Mouse (Mus musculus) limb, embryonic 10.5 days (tissue): ENCODE measurements around the gene Pam16. TPM values are rescaled to one million over a fixed set of nuclear protein-coding genes. Genes with fewer than 3 reads are reported as not detected.
A peak's percentile ranks its signal among the peaks of the same experiment; 100 is the strongest.

Experiments used
- DNase-seq: peaks from one replicate; pipeline ENCODE4 v3.0.0-alpha.2; 2017; ENCODE audit warnings: low spot score
- H3K27ac ChIP-seq: fragments of 300-500 bp; sonication (generic); 2 replicates; pipeline ENCODE4 v1.5.1; 2016; ENCODE audit warnings: mild to moderate bottlenecking
- H3K27me3 ChIP-seq: fragments of 300-500 bp; sonication (generic); 2 replicates; pipeline ENCODE4 v1.6.1; 2016; ENCODE audit warnings: low read depth, mild to moderate bottlenecking; ENCODE audit not compliant: poor library complexity, severe bottlenecking
- H3K36me3 ChIP-seq: fragments of 300-500 bp; sonication (generic); 2 replicates; pipeline ENCODE4 v1.6.1; 2016; ENCODE audit warnings: mild to moderate bottlenecking, moderate library complexity
- H3K4me1 ChIP-seq: fragments of 300-500 bp; sonication (generic); 2 replicates; pipeline ENCODE4 v1.6.1; 2016
- H3K4me3 ChIP-seq: fragments of 300-500 bp; sonication (generic); 2 replicates; pipeline ENCODE4 v1.5.1; 2016; ENCODE audit warnings: mild to moderate bottlenecking, moderate library complexity
- H3K9me3 ChIP-seq: fragments of 300-500 bp; sonication (generic); replicated peaks from 2 replicates; pipeline ENCODE4 v1.6.1; 2016; ENCODE audit warnings: mild to moderate bottlenecking
- WGBS: fragments of 180-500 bp; shearing (Covaris S2); methylation state at CpG from one replicate; pipeline ENCODE4 v1.1.7; 2016; 5-methylcytosine and 5-hydroxymethylcytosine counted together
- polyA plus RNA-seq: library from polyadenylated mRNA; unstranded; fragments of >200 nt; fragmentation: Nextera tagmentation; extraction: Ambion mirVana; gene quantifications from 2 replicates; pipeline ENCODE4 v1.2.1, GENCODE M21; 2016

Pam16 gene
- polyA plus RNA-seq, 1 experiment from 2014 or later: 108 TPM

DNA sequence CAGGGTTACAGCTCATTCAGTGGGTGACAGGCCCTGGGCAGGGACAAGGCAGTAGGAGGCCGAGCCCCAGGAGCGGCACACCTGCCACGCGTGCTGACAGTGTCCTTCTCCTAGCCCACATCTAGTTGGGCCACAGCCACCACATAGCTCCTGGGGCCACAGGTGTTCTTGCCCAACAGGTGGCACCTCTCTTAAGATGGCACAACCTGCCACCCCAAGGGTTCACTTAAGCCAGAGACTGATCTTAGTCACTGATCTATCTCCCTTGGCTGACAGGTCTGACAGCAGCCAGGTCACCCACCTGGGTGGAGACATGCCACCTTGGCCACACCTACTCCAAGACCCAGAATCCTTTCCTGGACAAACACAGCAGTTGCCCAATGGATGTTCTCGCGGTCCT lies 18.1 kb upstream of the Pam16 start:
- Histone ChIP-seq H3K36me3 (peaks cover 65% of the 10 kb centered on the region), H3K9me3 (no peaks in the 10 kb centered on the region), H3K4me1 (peaks cover 86% of the 10 kb centered on the region), H3K27me3 (no peaks in the 10 kb centered on the region), H3K27ac (peak overlapping the region; percentile 87), H3K4me3 (peak overlapping the region; percentile 74)
- WGBS: 82% methylated on average over 6 of the region's 6 CpGs
- no peak for DNase-seq

DNA sequence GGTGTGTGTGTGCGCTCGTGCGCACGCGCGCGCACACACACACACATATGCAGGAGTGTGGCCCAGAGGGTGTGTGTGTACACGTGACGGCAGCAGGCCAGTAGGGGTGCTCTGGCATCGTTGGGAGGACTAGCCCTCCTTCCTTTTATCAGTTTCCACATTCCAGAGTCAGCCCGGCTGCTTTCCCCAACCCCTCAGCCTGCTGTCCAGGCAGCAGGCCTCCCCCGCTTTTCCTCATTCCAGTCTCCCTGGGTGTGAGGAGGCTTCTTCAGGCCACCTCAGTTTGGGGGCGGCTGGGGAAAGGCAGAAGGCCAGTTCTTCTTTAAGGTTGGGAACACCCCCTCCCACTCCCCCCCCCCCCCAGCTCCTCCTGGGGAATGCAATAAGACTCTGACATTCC lies 17.4 kb upstream of the Pam16 start:
- Histone ChIP-seq H3K36me3 (peaks cover 63% of the 10 kb centered on the region), H3K27me3 (no peaks in the 10 kb centered on the region), H3K27ac (peak overlapping the region; percentile 87), H3K4me1 (peaks cover 81% of the 10 kb centered on the region), H3K4me3 (peak overlapping the region; percentile 74), H3K9me3 (no peaks in the 10 kb centered on the region)
- 36% methylated on average over 13 of the region's 13 CpGs for WGBS
- no peak for DNase-seq

DNA sequence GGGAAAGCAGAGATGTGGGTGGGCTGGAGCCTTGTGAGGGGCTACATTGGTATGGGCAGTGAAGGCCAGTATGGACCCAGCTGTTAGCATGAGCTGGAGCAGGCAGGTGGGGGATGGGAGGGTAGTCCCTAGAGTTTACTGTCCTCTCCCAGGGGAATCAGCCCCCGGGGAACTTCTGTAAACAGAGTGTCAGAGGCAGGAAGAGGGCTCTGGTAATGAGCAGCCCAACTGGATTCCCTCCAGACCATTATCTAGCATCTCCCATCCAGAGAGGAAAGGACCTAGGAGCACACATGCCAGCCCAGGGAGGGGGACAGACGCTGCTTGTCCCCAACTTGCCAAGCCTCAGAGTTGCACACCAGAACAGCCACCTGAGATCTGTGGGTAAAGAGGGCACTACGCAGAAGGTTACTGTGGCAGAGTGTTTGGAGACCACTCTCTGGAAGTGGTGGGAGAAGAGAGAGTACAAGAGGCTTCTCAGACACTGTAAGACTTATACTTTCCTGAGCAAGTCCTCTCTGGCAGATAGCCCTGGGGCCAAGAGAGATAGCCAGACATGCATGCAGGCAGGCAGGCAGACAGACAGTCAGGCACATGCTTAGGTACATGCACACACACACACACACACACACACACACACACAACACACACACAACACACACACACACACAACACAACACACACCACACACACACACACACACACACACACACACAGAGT lies 16.5 kb upstream of the Pam16 start:
- peak overlapping the region; percentile 87 for H3K27ac ChIP-seq
- no peaks in the 10 kb centered on the region for H3K9me3 ChIP-seq
- DNase-seq: no peak
- peaks cover 54% of the 10 kb centered on the region for H3K36me3 ChIP-seq
- H3K27me3 ChIP-seq: no peaks in the 10 kb centered on the region
- peak overlapping the region; percentile 74 for H3K4me3 ChIP-seq
- WGBS: 29% methylated on average over 3 of the region's 3 CpGs
- H3K4me1 ChIP-seq: peaks cover 74% of the 10 kb centered on the region

DNA sequence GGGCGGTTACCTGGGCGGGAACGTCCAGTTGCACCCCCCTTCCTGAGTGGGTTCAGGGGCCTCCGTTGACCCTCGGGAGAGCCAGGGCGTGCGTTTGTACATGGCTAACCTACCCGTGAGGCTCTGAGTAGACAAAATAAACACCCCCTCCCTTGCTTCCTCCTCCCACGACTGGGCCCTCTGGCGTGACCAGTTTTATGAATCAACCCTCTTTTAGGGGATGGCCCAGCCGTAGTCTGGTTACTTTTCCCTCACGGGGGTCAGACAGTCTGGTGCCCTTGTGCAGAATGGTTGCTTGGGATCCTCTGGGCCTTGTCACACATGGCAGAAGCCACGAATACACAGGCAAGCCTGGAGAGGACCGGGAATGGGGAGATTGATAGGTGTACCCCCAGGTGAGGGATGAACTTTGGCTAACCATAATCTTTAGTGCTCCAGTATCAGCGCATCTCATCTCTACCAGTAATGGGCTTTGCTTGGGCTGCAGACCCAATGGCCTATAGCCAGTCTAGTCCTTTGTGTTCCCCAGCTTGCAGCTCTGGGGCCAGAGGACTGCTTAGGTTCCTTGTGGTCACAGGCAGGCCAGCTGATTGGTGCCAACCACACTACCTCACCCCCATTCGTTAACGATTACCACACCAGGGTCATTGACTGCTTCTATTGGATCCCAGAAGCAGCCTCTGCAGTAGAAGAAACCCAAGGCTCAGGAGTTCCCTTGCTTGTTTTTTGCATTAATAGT lies 15.6 kb upstream of the Pam16 start:
- Histone ChIP-seq H3K4me3 (peak overlapping the region; percentile 74), H3K27ac (peak overlapping the region; percentile 87), H3K36me3 (peaks cover 45% of the 10 kb centered on the region), H3K27me3 (no peaks in the 10 kb centered on the region), H3K4me1 (peaks cover 74% of the 10 kb centered on the region), H3K9me3 (no peaks in the 10 kb centered on the region)
- DNase-seq: peak; percentile 54
- 7% methylated on average over 17 of the region's 17 CpGs for WGBS

DNA sequence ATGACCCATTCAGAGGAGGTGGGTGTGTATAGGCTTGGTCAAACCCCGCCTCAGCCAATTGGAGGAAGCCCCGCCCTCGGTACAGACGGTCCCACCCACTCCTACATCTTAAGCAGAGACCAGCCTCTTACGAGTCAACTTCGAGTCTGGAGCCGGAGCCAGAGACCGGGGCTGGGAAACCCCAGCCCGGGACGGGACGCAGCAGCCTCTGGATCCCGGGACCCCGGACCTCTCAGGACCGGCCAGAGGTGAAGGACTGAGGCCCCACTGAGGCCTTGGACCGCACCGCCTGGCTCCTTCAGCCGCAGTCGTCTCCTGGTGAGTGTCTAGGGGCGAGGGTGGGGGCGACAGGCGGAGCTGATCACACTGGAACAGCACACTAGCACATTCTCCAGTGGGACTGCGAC lies 15.0 kb upstream of the Pam16 start, which contains the start of the genes Vasn and Dnaja3:
Gene Vasn (plus strand): TSS at position 111 of the 407 bp plus-strand sequence.
Gene Dnaja3 (plus strand): TSS at position 159 of the 407 bp plus-strand sequence.
- H3K27ac ChIP-seq: peak within 1 kb of the TSS; percentile 87
- no peaks in the 10 kb centered on the region for H3K27me3 ChIP-seq
- H3K4me3 ChIP-seq: peak within 1 kb of the TSS; percentile 74
- no peaks in the 10 kb centered on the region for H3K9me3 ChIP-seq
- WGBS: under 1% methylated on average over 22 of the region's 22 CpGs
- DNase-seq: peak; percentile 85
- peaks cover 40% of the 10 kb centered on the region for H3K36me3 ChIP-seq
- peaks cover 74% of the 10 kb centered on the region for H3K4me1 ChIP-seq

DNA sequence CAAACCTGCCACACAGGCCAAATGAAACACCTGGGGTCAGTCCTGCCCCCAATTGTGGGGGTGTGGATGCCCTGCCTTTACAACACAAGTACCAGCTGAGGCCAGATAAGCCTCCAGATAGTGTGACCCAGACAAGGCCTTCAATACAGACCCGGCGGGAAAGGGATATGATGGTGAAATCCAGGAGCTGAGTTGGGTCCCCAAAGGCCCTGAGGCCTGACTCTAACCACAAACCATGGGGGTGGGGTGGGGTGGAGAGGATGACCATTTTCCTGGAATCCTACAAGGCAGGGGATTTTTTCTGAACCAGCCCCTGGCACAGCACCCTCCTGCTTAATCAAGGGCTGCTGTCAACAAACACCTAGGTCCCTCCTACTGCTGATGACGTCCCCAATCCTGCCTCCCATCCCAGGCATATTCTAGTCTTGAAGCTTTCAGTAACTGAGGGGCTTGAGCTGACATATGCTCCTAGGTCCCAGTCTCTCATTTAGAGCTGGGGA lies 14.2 kb upstream of the Pam16 start:
- H3K27ac ChIP-seq: no peak overlapping the region
- H3K4me3 ChIP-seq: no peak overlapping the region
- H3K9me3 ChIP-seq: no peaks in the 10 kb centered on the region
- DNase-seq: no peak
- 85% methylated on average over 3 of the region's 3 CpGs for WGBS
- peaks cover 37% of the 10 kb centered on the region for H3K36me3 ChIP-seq
- H3K4me1 ChIP-seq: peaks cover 71% of the 10 kb centered on the region
- no peaks in the 10 kb centered on the region for H3K27me3 ChIP-seq

DNA sequence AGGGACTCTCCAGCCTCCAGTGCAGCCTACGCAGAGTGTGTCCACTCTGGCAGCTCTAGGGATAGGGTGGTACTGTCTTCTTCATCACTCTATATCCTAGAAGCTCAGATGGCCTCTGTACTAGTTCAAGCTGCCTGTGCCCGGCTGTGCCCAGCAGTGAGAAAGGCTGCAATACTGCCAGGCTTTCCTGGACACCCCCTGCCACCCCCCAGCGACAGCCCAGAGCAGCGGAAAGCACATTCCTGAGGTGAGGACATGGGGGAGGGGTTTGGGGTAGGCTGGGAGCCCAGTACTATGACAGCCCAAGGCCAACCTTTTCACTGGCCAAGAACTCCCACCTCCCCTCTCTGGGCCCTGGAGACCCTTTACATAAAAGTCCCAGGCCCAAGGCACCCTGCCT lies 11.0 kb upstream of the Pam16 start:
- H3K27ac ChIP-seq: peak overlapping the region; percentile 53; the same call in 1 of the 2 replicates
- no peak for DNase-seq
- no peak overlapping the region for H3K4me3 ChIP-seq
- no peaks in the 10 kb centered on the region for H3K9me3 ChIP-seq
- H3K27me3 ChIP-seq: no peaks in the 10 kb centered on the region
- H3K4me1 ChIP-seq: peaks cover 47% of the 10 kb centered on the region
- peaks cover 23% of the 10 kb centered on the region for H3K36me3 ChIP-seq
- 77% methylated on average over 4 of the region's 4 CpGs for WGBS

DNA sequence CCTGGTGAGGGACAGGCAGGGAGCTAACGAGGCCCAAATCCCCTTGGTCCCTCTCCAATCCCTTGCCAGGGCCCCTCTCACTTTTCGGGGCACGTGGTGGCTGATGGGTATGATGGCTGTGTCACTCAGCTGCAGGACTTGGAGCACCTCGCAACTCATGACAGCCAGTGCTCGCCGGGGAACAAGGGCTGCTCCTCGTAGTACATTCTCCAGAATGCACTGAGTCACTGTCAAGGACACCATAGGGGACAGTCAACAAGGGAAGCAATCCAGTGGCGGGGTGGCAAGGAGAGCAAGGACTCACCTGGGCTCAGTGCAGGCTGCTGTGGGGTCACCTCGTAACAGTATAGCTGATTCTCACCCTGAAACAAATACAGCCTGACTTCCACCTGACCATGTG lies 9.9 kb upstream of the Pam16 start:
- H3K4me3 ChIP-seq: no peak overlapping the region
- H3K27ac ChIP-seq: peak overlapping the region; percentile 63
- 87% methylated on average over 9 of the region's 9 CpGs for WGBS
- no peak for DNase-seq
- H3K36me3 ChIP-seq: peaks cover 25% of the 10 kb centered on the region
- H3K9me3 ChIP-seq: no peaks in the 10 kb centered on the region
- no peaks in the 10 kb centered on the region for H3K27me3 ChIP-seq
- peaks cover 48% of the 10 kb centered on the region for H3K4me1 ChIP-seq

DNA sequence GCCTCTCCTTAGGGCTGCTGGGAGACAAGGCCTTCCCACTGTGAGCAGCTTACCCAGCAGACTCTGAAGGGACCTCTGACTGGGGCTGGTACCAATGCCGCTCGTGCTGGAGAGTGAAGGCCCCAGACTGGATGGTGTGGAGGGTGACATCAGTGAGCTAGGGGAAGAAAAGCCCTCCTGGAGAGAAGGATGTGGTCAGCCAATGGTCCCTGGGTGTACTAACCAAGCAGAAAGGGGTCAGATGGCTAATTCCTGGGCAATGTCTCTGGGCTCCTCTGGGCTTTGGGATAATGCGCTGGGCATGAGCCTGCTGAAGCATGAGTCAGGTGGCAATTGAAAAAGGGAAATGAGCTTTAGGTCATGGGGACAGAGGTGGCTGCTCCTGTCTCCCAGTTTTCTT lies 8.9 kb upstream of the Pam16 start:
- H3K4me3 ChIP-seq: no peak overlapping the region
- no peak for DNase-seq
- no peaks in the 10 kb centered on the region for H3K27me3 ChIP-seq
- no peaks in the 10 kb centered on the region for H3K9me3 ChIP-seq
- H3K36me3 ChIP-seq: peaks cover 28% of the 10 kb centered on the region
- H3K27ac ChIP-seq: peak overlapping the region; percentile 58; the same call in 1 of the 2 replicates
- peaks cover 39% of the 10 kb centered on the region for H3K4me1 ChIP-seq
- 97% methylated on average over 3 of the region's 3 CpGs for WGBS

DNA sequence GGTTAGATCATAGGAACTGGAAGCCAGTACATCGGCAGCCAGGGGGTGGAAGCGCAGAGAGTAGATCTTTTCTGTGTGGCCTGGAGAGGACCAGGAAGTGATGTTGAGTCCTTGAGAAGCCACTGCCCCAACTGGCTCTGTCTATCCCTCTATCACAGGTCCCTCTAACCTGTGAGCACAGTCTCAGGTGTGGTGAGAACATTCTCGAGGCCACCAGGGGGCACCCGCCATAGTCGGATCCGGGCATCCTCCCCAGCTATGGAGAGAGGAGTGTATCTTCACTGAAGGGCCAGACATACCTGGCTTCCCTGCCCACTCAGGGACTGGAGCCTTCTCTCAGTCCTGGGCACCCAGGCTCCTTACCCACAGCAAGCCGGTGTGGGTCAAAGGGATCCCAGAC lies 7.3 kb upstream of the Pam16 start:
- WGBS: 38% methylated on average over 7 of the region's 7 CpGs
- peaks cover 35% of the 10 kb centered on the region for H3K36me3 ChIP-seq
- DNase-seq: peak; percentile 77
- peak overlapping the region; percentile 66 for H3K27ac ChIP-seq
- H3K4me1 ChIP-seq: peaks cover 37% of the 10 kb centered on the region
- no peaks in the 10 kb centered on the region for H3K9me3 ChIP-seq
- no peaks in the 10 kb centered on the region for H3K27me3 ChIP-seq
- H3K4me3 ChIP-seq: no peak overlapping the region

DNA sequence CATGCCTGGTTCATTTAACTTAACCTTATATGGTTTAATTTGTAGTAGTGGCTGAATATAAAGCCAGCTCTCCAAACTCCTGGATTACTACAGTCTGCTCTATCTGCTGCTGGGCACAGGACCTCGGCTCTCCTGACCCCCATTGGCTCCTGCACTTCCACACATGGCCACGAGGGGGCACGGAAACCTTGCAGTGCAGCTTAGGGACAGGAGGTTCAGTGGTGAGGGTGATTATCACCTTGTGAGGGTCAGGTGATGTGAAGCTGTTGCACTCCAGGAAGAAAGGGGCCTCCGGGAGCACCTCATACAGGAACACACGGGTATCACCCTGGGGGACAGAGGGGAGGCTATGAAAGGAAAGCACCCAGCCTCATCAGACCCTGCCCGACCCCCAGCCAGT lies 5.2 kb upstream of the Pam16 start:
- DNase-seq: peak; percentile 92
- H3K27ac ChIP-seq: peak overlapping the region; percentile 70
- WGBS: 20% methylated on average over 6 of the region's 6 CpGs
- H3K27me3 ChIP-seq: no peaks in the 10 kb centered on the region
- no peak overlapping the region for H3K4me3 ChIP-seq
- H3K4me1 ChIP-seq: peaks cover 27% of the 10 kb centered on the region
- no peaks in the 10 kb centered on the region for H3K9me3 ChIP-seq
- peaks cover 35% of the 10 kb centered on the region for H3K36me3 ChIP-seq

DNA sequence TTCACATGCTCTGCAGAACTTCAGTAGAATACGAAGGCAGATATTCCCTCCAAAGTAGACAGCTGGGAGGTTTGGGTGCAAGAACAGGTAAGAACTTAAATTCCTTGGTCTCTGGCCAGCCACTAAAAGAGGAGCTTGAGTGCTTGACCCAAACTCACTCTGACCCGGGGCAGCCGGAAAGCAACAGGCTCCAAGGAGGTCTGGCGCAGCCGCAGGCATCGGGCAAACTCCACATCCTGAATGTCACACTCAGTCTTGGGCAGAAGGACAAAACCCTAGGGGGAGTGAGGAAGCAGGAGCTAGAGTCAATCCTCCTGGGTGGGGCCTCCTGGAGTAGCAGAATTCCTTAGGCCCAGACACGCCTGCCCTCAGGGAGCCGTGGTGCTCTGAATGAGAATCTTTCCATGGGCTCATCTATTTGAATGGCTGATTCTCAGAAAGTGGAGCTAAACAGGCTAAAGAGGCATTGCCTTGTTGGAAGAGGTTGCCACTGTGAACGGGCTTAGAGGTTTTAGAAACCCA lies 4.2 kb upstream of the Pam16 start:
- whole genome bisulfite sequencing: 95% methylated on average over 9 of the region's 9 CpGs
- DNase-seq: no peak
- H3K27ac ChIP-seq: no peak overlapping the region
- H3K4me3 ChIP-seq: 0 out of 2 replicates have a peak overlapping the region, but pooled peaks have one; percentile 0
- no peaks in the 10 kb centered on the region for H3K27me3 ChIP-seq
- no peaks in the 10 kb centered on the region for H3K9me3 ChIP-seq
- peaks cover 30% of the 10 kb centered on the region for H3K36me3 ChIP-seq
- H3K4me1 ChIP-seq: peaks cover 26% of the 10 kb centered on the region

DNA sequence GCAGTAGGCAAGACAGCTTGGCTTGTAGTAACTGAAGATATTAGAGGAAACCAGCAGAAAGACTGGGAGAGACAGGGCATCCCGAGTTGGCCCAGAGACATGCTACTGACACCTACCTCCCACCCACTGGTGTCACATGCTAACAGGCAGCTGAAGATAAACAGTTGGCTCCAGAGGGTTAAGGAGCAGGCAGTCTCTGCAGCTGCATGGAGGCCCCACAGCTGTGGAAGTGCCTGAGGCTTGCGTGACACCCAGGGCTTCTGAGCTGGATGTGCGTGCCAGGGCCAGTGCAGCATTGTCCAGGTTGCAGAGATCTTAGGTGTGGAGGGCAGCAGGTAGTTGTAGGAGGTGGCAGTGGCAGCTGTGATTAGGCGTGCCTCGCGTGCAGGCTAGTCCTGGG lies 2.3 kb upstream of the Pam16 start:
- H3K27ac ChIP-seq: no peak overlapping the region

More for the DNA sequence above, 2.3 kb upstream of the Pam16 start:
- Histone ChIP-seq H3K9me3 (no peaks in the 10 kb centered on the region), H3K36me3 (peaks cover 22% of the 10 kb centered on the region), H3K27me3 (no peaks in the 10 kb centered on the region), H3K4me1 (peaks cover 28% of the 10 kb centered on the region), H3K4me3 (no peak overlapping the region)
- no peak for DNase-seq
- WGBS: 84% methylated on average over 6 of the region's 6 CpGs
